Mouse (Mus musculus) frontal cortex, postnatal 14 days (tissue): ENCODE results near the gene Stox2.

ENCODE experiments used
- DNase-seq, 2 experiments: peaks; one replicate each; pipeline ENCODE4 v3.0.0; 2022; ENCODE audit warnings: low spot score in 2 of 2

Gene Stox2

GRCm38 (mm10) chr8:47354523-47355168 lies 91.5 kb downstream of the Stox2 start:
- DNase-seq, result no peak

- no peak for DNase-seq
Observed at GRCm38 (mm10) chr8:47351914-47352701, 94.1 kb downstream of the Stox2 start.

GRCm38 (mm10) chr8:47349082-47349481 lies 97.1 kb downstream of the Stox2 start:
- DNase-seq, result no peak

GRCm38 (mm10) chr8:47347809-47348208 lies 98.4 kb downstream of the Stox2 start:
- no peak for DNase-seq

- DNase-seq, result peak; percentile 72 to 74
Observed at GRCm38 (mm10) chr8:47345772-47346103, 100.4 kb downstream of the Stox2 start.

- peak in 1 of 2 experiments; percentile 19 for DNase-seq
Observed at GRCm38 (mm10) chr8:47345085-47345771, 100.9 kb downstream of the Stox2 start.

GRCm38 (mm10) chr8:47341474-47341873 lies 104.7 kb downstream of the Stox2 start:
- DNase-seq, result no peak

- no peak for DNase-seq
Observed at GRCm38 (mm10) chr8:47338691-47339323, 107.4 kb downstream of the Stox2 start.

GRCm38 (mm10) chr8:47336433-47336832 lies 109.7 kb downstream of the Stox2 start:
- no peak for DNase-seq

GRCm38 (mm10) chr8:47335940-47336339 lies 110.2 kb downstream of the Stox2 start:
- DNase-seq, result no peak

GRCm38 (mm10) chr8:47334223-47334757 lies 111.9 kb downstream of the Stox2 start:
- DNase-seq, result peak; percentile 70 to 88

GRCm38 (mm10) chr8:47332941-47333340 lies 113.2 kb downstream of the Stox2 start:
- no peak for DNase-seq

- DNase-seq, result no peak
Observed at GRCm38 (mm10) chr8:47330982-47331381, 115.2 kb downstream of the Stox2 start.

- no peak for DNase-seq
Observed at GRCm38 (mm10) chr8:47326348-47326747, 119.8 kb downstream of the Stox2 start.

GRCm38 (mm10) chr8:47324117-47324820 lies 121.9 kb downstream of the Stox2 start:
- no peak for DNase-seq

- no peak for DNase-seq
Observed at GRCm38 (mm10) chr8:47321282-47321681, 124.9 kb downstream of the Stox2 start.

- no peak for DNase-seq
Observed at GRCm38 (mm10) chr8:47320707-47321106, 125.5 kb downstream of the Stox2 start.

- DNase-seq, result no peak
Observed at GRCm38 (mm10) chr8:47318468-47318867, 127.7 kb downstream of the Stox2 start.

- DNase-seq, result no peak
Observed at GRCm38 (mm10) chr8:47308176-47308575, 138.0 kb downstream of the Stox2 start.

- no peak for DNase-seq
Observed at GRCm38 (mm10) chr8:47306372-47306771, 139.8 kb downstream of the Stox2 start.

- no peak for DNase-seq
Observed at GRCm38 (mm10) chr8:47305880-47306279, 140.3 kb downstream of the Stox2 start.
